Mouse (Mus musculus): ENCODE data around the gene Myo9a. TPM values are rescaled to one million over a fixed set of nuclear protein-coding genes. Genes with fewer than 3 reads are reported as not detected.
"Not testable (repeated sequence)": the region's sequence is repeated elsewhere in the genome, so short reads cannot be mapped to it uniquely, and the experiment has no call there.

Myo9a gene
- polyA plus RNA-seq, 1 experiment from 2014 or later, result 12.3 TPM

DNA sequence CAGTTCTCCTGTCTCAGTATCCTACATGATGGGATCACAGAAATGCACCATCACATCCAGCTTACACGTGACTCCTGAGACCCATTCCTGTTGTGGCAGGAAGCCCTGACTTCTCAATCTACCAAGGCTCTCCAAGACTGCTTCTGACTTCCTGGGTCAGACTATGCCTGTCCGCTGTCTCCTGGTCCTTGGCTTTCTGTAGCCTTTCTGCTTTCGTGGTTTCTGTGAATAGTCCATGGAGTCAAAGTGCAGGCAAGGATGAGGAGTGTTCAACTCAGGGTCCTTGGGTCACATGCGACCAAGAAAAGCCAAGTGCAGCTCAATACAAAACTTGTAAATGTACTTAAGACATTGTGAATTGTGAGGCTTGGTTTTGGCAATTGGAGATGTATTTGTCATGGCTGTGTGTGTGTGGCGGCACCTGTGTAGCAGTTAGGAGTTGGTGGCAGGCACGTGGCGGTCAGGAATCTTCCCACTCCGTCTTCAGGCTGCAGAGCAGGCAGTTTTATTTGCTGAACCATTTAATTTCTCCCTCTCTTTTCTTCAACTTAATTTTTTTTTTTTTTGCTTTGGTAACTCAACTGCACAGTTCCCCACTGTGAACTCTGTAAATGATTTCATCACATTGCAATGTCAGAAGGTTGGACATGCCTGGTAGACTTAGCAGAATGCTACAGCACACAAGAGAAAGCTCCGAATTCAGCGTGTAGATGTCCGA lies 23.0 kb upstream of the Myo9a start:
- no peak for DNase-seq (ENCODE audit: low spot score)
- no peaks in the 10 kb centered on the region for H3K36me3 ChIP-seq

GRCm38 (mm10) chr9:59731136-59731535 lies 19.6 kb upstream of the Myo9a start:
- H3K27me3 ChIP-seq (ENCODE audit: low read depth, poor library complexity, severe bottlenecking), result no peaks in the 10 kb centered on the region
- H3K4me1 ChIP-seq, result no peaks in the 10 kb centered on the region
- no peaks in the 10 kb centered on the region for H3K36me3 ChIP-seq
- no peaks in the 10 kb centered on the region for H3K9me3 ChIP-seq (replicated peaks)
- WGBS, result 91% methylated on average over 5 of the region's 5 CpGs
- H3K4me3 ChIP-seq, result no peak overlapping the region
- H3K27ac ChIP-seq, result no peak overlapping the region
- DNase-seq (ENCODE audit: low spot score), result no peak

More for the DNA sequence above, 23.0 kb upstream of the Myo9a start:
- H3K9me3 ChIP-seq (replicated peaks), result no peaks in the 10 kb centered on the region
- H3K27me3 ChIP-seq (ENCODE audit: low read depth, poor library complexity, severe bottlenecking), result no peaks in the 10 kb centered on the region
- peaks cover 11% of the 10 kb centered on the region for H3K4me1 ChIP-seq
- no peak overlapping the region for H3K4me3 ChIP-seq
- 89% methylated on average over 11 of the region's 11 CpGs for WGBS
- no peak overlapping the region for H3K27ac ChIP-seq

GRCm38 (mm10) chr9:59733075-59733474 lies 17.6 kb upstream of the Myo9a start:
- no peak overlapping the region for H3K4me3 ChIP-seq
- H3K27ac ChIP-seq, result no peak overlapping the region
- H3K27me3 ChIP-seq (ENCODE audit: low read depth, poor library complexity, severe bottlenecking), result no peaks in the 10 kb centered on the region
- no peaks in the 10 kb centered on the region for H3K9me3 ChIP-seq (replicated peaks)
- H3K36me3 ChIP-seq, result peaks cover 13% of the 10 kb centered on the region
- no peak for DNase-seq (ENCODE audit: low spot score)
- no peaks in the 10 kb centered on the region for H3K4me1 ChIP-seq
- 69% methylated on average over 6 of the region's 6 CpGs for WGBS

GRCm38 (mm10) chr9:59735394-59735793 lies 15.3 kb upstream of the Myo9a start:
- no peak for DNase-seq (ENCODE audit: low spot score)
- Histone ChIP-seq H3K27ac (no peak overlapping the region), H3K9me3 (replicated peaks) (no peaks in the 10 kb centered on the region), H3K4me1 (no peaks in the 10 kb centered on the region), H3K27me3 (ENCODE audit: low read depth, poor library complexity, severe bottlenecking) (no peaks in the 10 kb centered on the region), H3K36me3 (peaks cover 13% of the 10 kb centered on the region), H3K4me3 (no peak overlapping the region)
- 66% methylated on average over 4 of the region's 4 CpGs for WGBS

DNA sequence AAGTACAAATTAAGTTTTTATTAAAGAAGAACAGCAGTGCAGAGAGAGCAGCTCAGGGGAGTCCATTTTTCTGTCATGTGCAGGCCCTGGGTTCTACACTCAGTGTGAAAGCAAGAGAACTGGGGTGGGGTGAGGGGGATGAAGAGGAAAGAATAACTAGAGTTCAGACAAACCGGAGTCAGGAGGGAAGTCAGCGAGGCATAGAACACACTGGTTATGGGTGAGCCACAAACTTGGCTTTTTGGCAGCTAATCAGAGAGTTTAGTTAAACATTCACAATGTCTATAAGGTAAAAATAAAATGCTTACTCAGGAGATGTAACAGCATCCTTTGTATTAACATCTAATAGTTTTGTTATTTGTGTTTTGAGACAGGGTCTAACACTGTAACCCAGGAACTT lies 10.1 kb upstream of the Myo9a start:
- no peak overlapping the region for H3K4me3 ChIP-seq
- H3K4me1 ChIP-seq, result no peaks in the 10 kb centered on the region
- no peaks in the 10 kb centered on the region for H3K9me3 ChIP-seq (replicated peaks)
- H3K36me3 ChIP-seq, result peaks cover 15% of the 10 kb centered on the region
- no peaks in the 10 kb centered on the region for H3K27me3 ChIP-seq (ENCODE audit: low read depth, poor library complexity, severe bottlenecking)
- no peak overlapping the region for H3K27ac ChIP-seq
- DNase-seq (ENCODE audit: low spot score), result no peak
- whole genome bisulfite sequencing, result 97% methylated on average over 2 of the region's 2 CpGs

GRCm38 (mm10) chr9:59743903-59744302 lies 6.8 kb upstream of the Myo9a start:
- 0 out of 2 replicates have a peak, but pooled peaks cover 2% of the 10 kb centered on the region for H3K36me3 ChIP-seq
- 95% methylated on average over 3 of the region's 3 CpGs for WGBS
- no peaks in the 10 kb centered on the region for H3K27me3 ChIP-seq (ENCODE audit: low read depth, poor library complexity, severe bottlenecking)
- no peaks in the 10 kb centered on the region for H3K9me3 ChIP-seq (replicated peaks)
- DNase-seq (ENCODE audit: low spot score), result no peak
- no peak overlapping the region for H3K27ac ChIP-seq
- no peak overlapping the region for H3K4me3 ChIP-seq
- no peaks in the 10 kb centered on the region for H3K4me1 ChIP-seq

DNA sequence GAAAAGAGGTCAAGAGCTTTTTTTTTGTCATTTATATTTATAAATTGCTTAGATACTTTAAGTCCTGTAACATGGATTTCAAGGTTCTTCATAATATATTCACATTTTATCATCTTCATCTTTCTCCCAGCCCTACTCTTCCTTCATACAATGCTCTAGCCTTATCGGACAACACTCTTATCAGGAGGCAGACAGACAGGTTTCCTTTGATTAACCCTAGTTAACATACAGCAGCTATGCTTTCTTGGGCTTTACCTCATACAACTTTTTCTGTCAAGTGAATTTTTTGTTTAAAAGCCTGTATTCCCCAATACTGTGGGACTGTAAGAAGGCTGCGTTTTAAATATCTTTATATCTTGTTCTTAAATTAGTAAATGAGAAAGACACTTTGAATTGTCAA lies 2.3 kb upstream of the Myo9a start:
- no peaks in the 10 kb centered on the region for H3K9me3 ChIP-seq (replicated peaks)
- 93% methylated on average over 2 of the region's 2 CpGs for WGBS
- H3K4me3 ChIP-seq, result no peak overlapping the region
- no peaks in the 10 kb centered on the region for H3K27me3 ChIP-seq (ENCODE audit: low read depth, poor library complexity, severe bottlenecking)
- H3K36me3 ChIP-seq, result 0 out of 2 replicates have a peak, but pooled peaks cover 2% of the 10 kb centered on the region
- H3K4me1 ChIP-seq, result peaks cover 19% of the 10 kb centered on the region
- H3K27ac ChIP-seq, result no peak overlapping the region
- no peak for DNase-seq (ENCODE audit: low spot score)

DNA sequence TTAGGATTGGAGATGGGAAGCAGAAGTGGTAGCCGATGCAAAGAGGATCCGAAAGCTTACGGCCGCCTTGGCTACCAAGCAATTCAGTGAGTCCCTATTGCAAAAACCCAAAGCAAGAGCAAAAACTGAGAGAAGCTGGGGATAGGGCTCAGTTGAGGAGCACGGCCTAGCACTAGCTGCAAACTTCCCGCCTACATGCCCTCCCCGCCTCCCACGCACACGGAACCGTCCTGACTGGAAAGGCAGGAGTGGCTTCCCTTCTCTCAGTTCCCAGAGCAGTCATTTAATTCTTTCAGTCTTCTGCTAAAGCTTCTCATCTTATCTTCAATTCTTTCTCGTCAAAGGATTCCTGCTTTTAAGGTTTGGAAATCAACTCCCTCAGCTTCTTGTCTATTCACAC lies 1.7 kb upstream of the Myo9a start:
- no peak overlapping the region for H3K27ac ChIP-seq
- H3K27me3 ChIP-seq (ENCODE audit: low read depth, poor library complexity, severe bottlenecking), result no peaks in the 10 kb centered on the region
- H3K36me3 ChIP-seq, result 0 out of 2 replicates have a peak, but pooled peaks cover 2% of the 10 kb centered on the region
- WGBS, result 88% methylated on average over 11 of the region's 11 CpGs
- DNase-seq (ENCODE audit: low spot score), result no peak
- H3K9me3 ChIP-seq (replicated peaks), result no peaks in the 10 kb centered on the region
- H3K4me1 ChIP-seq, result peaks cover 19% of the 10 kb centered on the region
- H3K4me3 ChIP-seq, result no peak overlapping the region

- no peak for DNase-seq (ENCODE audit: low spot score)
- peak overlapping the region; percentile 93 for H3K27ac ChIP-seq
- H3K27me3 ChIP-seq (ENCODE audit: low read depth, poor library complexity, severe bottlenecking), result no peaks in the 10 kb centered on the region
- no peaks in the 10 kb centered on the region for H3K9me3 ChIP-seq (replicated peaks)
- 36% methylated on average over 12 of the region's 12 CpGs for WGBS
- peak overlapping the region; percentile 99 for H3K4me3 ChIP-seq
- H3K4me1 ChIP-seq, result peaks cover 19% of the 10 kb centered on the region
- H3K36me3 ChIP-seq, result no peaks in the 10 kb centered on the region
Measured at GRCm38 (mm10) chr9:59749581-59750265, 973 bp upstream of the Myo9a start.

DNA sequence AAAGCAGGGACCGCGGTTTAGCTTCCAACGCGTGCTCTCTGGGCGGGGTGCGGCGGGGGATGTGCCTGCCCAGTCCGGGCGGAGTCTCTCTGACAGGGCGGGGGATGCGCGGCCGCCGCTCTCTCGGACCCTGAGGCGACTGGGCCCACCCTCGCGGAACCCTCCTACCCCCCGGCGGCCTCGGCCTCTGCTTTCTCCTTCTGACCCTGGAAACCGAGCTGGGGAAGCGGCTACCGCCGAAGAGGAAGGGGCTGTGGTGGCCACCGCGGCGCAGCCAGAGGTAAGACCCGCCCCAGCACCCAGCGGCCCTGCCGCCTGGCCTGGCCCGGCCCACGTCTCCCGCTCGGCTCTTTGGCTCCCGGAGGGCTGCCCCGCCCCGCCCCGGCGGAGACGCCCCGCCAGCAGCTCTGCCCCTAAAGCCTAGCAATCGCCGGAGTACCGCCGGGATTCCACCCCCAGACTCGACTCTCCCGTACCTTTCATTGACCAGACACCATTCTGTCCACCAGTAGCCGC lies 428 bp downstream of the Myo9a start:
- Histone ChIP-seq H3K27ac (peak overlapping the region; percentile 93), H3K9me3 (replicated peaks) (no peaks in the 10 kb centered on the region), H3K4me1 (peaks cover 19% of the 10 kb centered on the region), H3K36me3 (no peaks in the 10 kb centered on the region), H3K27me3 (ENCODE audit: low read depth, poor library complexity, severe bottlenecking) (no peaks in the 10 kb centered on the region), H3K4me3 (peak overlapping the region; percentile 99)
- DNase-seq (ENCODE audit: low spot score), result no peak
- under 1% methylated on average over 48 of the region's 49 CpGs for WGBS

- H3K36me3 ChIP-seq, result no peaks in the 10 kb centered on the region
- no peaks in the 10 kb centered on the region for H3K27me3 ChIP-seq (ENCODE audit: low read depth, poor library complexity, severe bottlenecking)
- peak overlapping the region; percentile 99 for H3K4me3 ChIP-seq
- H3K4me1 ChIP-seq, result peaks cover 19% of the 10 kb centered on the region
- H3K27ac ChIP-seq, result 0 out of 2 replicates have a peak overlapping the region, but pooled peaks have one; percentile 93
- H3K9me3 ChIP-seq (replicated peaks), result no peaks in the 10 kb centered on the region
- WGBS, result 12% methylated on average over 2 of the region's 2 CpGs
- no peak for DNase-seq (ENCODE audit: low spot score)
Measured at GRCm38 (mm10) chr9:59751966-59752365, 1.3 kb downstream of the Myo9a start.

- DNase-seq (ENCODE audit: low spot score), result no peak
- Histone ChIP-seq H3K4me3 (no peak overlapping the region), H3K9me3 (replicated peaks) (no peaks in the 10 kb centered on the region), H3K4me1 (peaks cover 13% of the 10 kb centered on the region), H3K36me3 (no peaks in the 10 kb centered on the region), H3K27me3 (ENCODE audit: low read depth, poor library complexity, severe bottlenecking) (no peaks in the 10 kb centered on the region), H3K27ac (no peak overlapping the region)
- 64% methylated on average over 2 of the region's 2 CpGs for WGBS
Measured at GRCm38 (mm10) chr9:59755199-59755598, 4.5 kb downstream of the Myo9a start.

GRCm38 (mm10) chr9:59757016-59757415 lies 6.3 kb downstream of the Myo9a start:
- H3K27ac ChIP-seq; H3K4me3 ChIP-seq; H3K4me1 ChIP-seq; DNase-seq (ENCODE audit: low spot score); H3K27me3 ChIP-seq (ENCODE audit: low read depth, poor library complexity, severe bottlenecking); H3K36me3 ChIP-seq; H3K9me3 ChIP-seq (replicated peaks): not testable (repeated sequence)
- 93% methylated on average over 3 of the region's 3 CpGs for WGBS

Measured in limb, embryonic 10.5 days (tissue).